In the genomic region with DNA sequence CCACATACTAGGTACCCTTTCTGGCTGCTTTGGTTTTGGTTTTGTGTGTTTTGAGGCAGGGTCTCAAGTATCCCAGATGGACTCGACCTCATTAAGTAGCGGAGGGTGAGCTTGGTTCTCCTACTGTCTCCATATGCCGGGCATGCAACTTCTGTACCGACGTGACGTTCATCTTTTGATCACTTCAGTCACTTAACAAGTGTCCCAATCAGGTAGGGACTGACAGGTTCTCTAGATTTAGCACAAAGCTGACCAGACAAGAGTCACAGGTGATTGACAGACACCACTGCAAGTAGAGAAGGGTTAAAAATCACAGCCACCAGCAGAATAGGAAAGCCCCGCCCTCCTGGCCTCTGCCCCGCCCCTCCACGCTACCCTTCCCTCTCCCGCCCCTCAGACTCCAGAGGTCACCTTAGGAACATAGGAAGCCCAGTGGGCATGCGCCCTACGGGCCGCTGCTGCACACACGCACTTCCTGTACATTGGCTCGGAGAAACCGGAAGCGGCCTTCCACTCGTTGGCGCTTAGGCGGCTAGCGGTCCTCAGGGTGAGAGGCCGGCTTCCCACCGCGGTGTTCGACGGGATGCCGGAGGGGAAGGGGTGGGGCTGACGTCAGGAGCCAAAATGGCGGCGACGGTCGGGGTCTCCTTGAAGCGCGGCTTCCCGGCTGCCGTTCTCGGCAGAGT, we compare ENCODE assay signal across 8 mouse cellular contexts. TPM values are rescaled to one million over a fixed set of nuclear protein-coding genes. Genes with fewer than 3 reads are reported as not detected.
A peak's percentile ranks its signal among the peaks of the same experiment; 100 is the strongest.
DNase-seq lines count a peak whose midpoint lies in the region; ATAC-seq and TF ChIP-seq lines count a peak whose summit lies in the region.

A gene (plus strand): TSS at position 423 of the 686 bp plus-strand sequence.

- TF ChIP-seq CTCF in Patski (IDR thresholded peaks at IDR 0.05): no peak

- no peaks in the 10 kb centered on the region for H3K9me3 ChIP-seq in hindbrain, embryonic 13.5 days

- ATAC-seq in Patski: peak; percentile 81
- ATAC-seq in hindbrain, embryonic 13.5 days (ENCODE audit: low FRiP score): peak; percentile 94

- in situ Hi-C loops in Patski (cut with MboI; ENCODE audit: low pct_unique_long_range_greater_than_20kb): no loop called here

- DNase-seq in Patski (ENCODE audit: low read depth, low spot score): peak; percentile 75
- peak; percentile 96 for DNase-seq in cerebellum, postnatal 14 days
- peak; percentile 95 to 96 for DNase-seq in frontal cortex, postnatal 14 days (ENCODE audit: low spot score in 2 of 2)
- peak; percentile 82 to 84 for DNase-seq in layer of hippocampus, postnatal 25 days (ENCODE audit: extremely low spot score in 1 of 2, low spot score in 1 of 2)
- peak; percentile 99 for DNase-seq in lung, postnatal 25 days (ENCODE audit: low spot score)
- peak; percentile 99 for DNase-seq in retina, embryonic 14.5 days (ENCODE audit: low spot score)
- peak; percentile 92 for DNase-seq in thymus, postnatal 4 days

- no peaks in the 10 kb centered on the region for H3K27me3 ChIP-seq in Patski
- no peaks in the 10 kb centered on the region; the same call in 1 of the 2 replicates for H3K27me3 ChIP-seq in hindbrain, embryonic 13.5 days

- CTCF ChIA-PET in Patski (lab: Charles Lee): no interaction called here

- peak within 1 kb of the TSS; percentile 89 for H3K4me3 ChIP-seq in hindbrain, embryonic 13.5 days

- peak within 1 kb of the TSS; percentile 97 for H3K4me2 ChIP-seq in hindbrain, embryonic 13.5 days

- H3K4me1 ChIP-seq in hindbrain, embryonic 13.5 days (replicated peaks): peaks cover 51% of the 10 kb centered on the region

- 3% methylated on average over 37 of the region's 37 CpGs for WGBS in hindbrain, embryonic 13.5 days

- H3K27ac ChIP-seq in hindbrain, embryonic 13.5 days: peak within 1 kb of the TSS; percentile 94

- H3K36me3 ChIP-seq in hindbrain, embryonic 13.5 days: 0 out of 2 replicates have a peak, but pooled peaks cover 2% of the 10 kb centered on the region

- H3K9ac ChIP-seq in hindbrain, embryonic 13.5 days: peak within 1 kb of the TSS; percentile 97

- POLR2A ChIA-PET in Patski (lab: Charles Lee): interaction anchor here (0.9 kb wide), 1 partner anchor 32 kb away, joined by 3 read pairs; no protein-coding TSS in a partner anchor

RNA-seq across cellular contexts. Expression of the gene that starts here (rescaled TPM):
- 296 TPM for polyA plus RNA-seq in Patski (2021)
- polyA plus RNA-seq in hindbrain, embryonic 13.5 days (2015; fragmentation: Nextera tagmentation; extraction: Ambion mirVana): 442 and 459 TPM in 2 replicates
- total RNA-seq in layer of hippocampus, postnatal 25 days (2021): 100 to 1,000 TPM; 182 to 190 TPM

Comparison
In these comparisons a context has a peak if more than half of its experiments do, and no peak if none do; other contexts are left out.
1. Peak in every context shown above with its lines: DNase-seq, ATAC-seq, H3K4me3 ChIP-seq and H3K27ac ChIP-seq.